Mouse (Mus musculus) CH12.LX (cell line): ENCODE measurements around the gene Gtf2ird2. TPM values are rescaled to one million over a fixed set of nuclear protein-coding genes. Genes with fewer than 3 reads are reported as not detected.
A peak's percentile ranks its signal among the peaks of the same experiment; 100 is the strongest.

ENCODE experiments used
- DNase-seq: peaks from one replicate; pipeline ENCODE4 v3.0.0-alpha.2; 2013; ENCODE audit errors: extremely low read depth
- H3K27ac ChIP-seq: 2 replicates; pipeline ENCODE4 v1.5.1; 2012; ENCODE audit warnings: low read depth, mild to moderate bottlenecking, control low read depth, moderate library complexity; ENCODE audit not compliant: insufficient read depth
- H3K27me3 ChIP-seq: replicated peaks from 2 replicates; pipeline ENCODE3; 2012; ENCODE audit warnings: inconsistent platforms
- H3K36me3 ChIP-seq, 2 experiments: replicated peaks in 1 of 2; 2 replicates each; pipeline versions ENCODE3 to v1.6.1; 2012; ENCODE audit warnings: inconsistent platforms in 1 of 2, low read length in 1 of 2, mild to moderate bottlenecking in 1 of 2, mixed read lengths in 1 of 2, moderate library complexity in 1 of 2; ENCODE audit not compliant: control insufficient read depth in 1 of 2, insufficient read depth in 1 of 2
- H3K4me1 ChIP-seq, 2 experiments: 2 replicates each; pipeline ENCODE4 v1.6.1; 2012; ENCODE audit warnings: inconsistent platforms in 1 of 2, moderate library complexity in 1 of 2; ENCODE audit not compliant: insufficient read depth in 2 of 2, control insufficient read depth in 1 of 2
- H3K4me2 ChIP-seq: 2 replicates; pipeline ENCODE4 v1.6.1; 2012; ENCODE audit warnings: low read depth, mild to moderate bottlenecking, control low read depth; ENCODE audit not compliant: poor library complexity, insufficient read depth, severe bottlenecking
- H3K4me3 ChIP-seq, 3 experiments: fragments of 150-350 bp in 1 of 3; sonication (generic) in 1 of 3; replicated peaks in 1 of 3; 2 replicates each; pipeline versions ENCODE3 to v1.5.1; 2011 to 2012; ENCODE audit warnings: low read depth in 2 of 3, low read length in 2 of 3, mild to moderate bottlenecking in 2 of 3, moderate library complexity in 2 of 3, control low read depth in 1 of 3, improper control_type of control experiment in 1 of 3, inconsistent platforms in 1 of 3, mixed read lengths in 1 of 3; ENCODE audit not compliant: poor library complexity in 1 of 3
- H3K79me2 ChIP-seq: replicated peaks from 2 replicates; pipeline ENCODE4 v1.6.1; 2012; ENCODE audit warnings: mild to moderate bottlenecking, moderate library complexity; ENCODE audit not compliant: control insufficient read depth, poor library complexity, insufficient read depth, severe bottlenecking; ENCODE audit errors: extremely low read depth
- H3K9ac ChIP-seq: 2 replicates; pipeline ENCODE4 v1.6.1; 2012; ENCODE audit warnings: low read depth, mild to moderate bottlenecking, control low read depth, moderate library complexity; ENCODE audit not compliant: insufficient read depth
- H3K9me3 ChIP-seq: replicated peaks from 2 replicates; pipeline ENCODE3; 2012; ENCODE audit warnings: low read length, inconsistent platforms, mixed read lengths
- BHLHE40 ChIP-seq: IDR thresholded peaks from 2 replicates; pipeline ENCODE4 v1.6.1; 2011; ENCODE audit warnings: mild to moderate bottlenecking, low read depth, low read length, improper control_type of control experiment
- CHD1 ChIP-seq: IDR thresholded peaks from 2 replicates; pipeline ENCODE4 v1.6.1; 2012; ENCODE audit warnings: low read depth, low read length, improper control_type of control experiment, inconsistent platforms
- CTCF ChIP-seq, 2 experiments: IDR thresholded peaks in 1 of 2; conservative IDR thresholded peaks in 1 of 2; 2 replicates each; pipeline ENCODE4 v1.5.1; 2011 to 2012; ENCODE audit warnings: low read depth in 2 of 2, low read length in 2 of 2, improper control_type of control experiment in 1 of 2, inconsistent platforms in 1 of 2, mild to moderate bottlenecking in 1 of 2, moderate library complexity in 1 of 2
- E2F4 ChIP-seq: IDR thresholded peaks from 2 replicates; pipeline ENCODE4 v1.6.1; 2011; ENCODE audit warnings: low read depth, low read length, improper control_type of control experiment; ENCODE audit not compliant: insufficient replicate concordance
- ELF1 ChIP-seq: IDR thresholded peaks from 2 replicates; pipeline ENCODE4 v1.6.1; 2014; ENCODE audit warnings: low read depth, mild to moderate bottlenecking, inconsistent platforms, low read length, improper control_type of control experiment
- EP300 ChIP-seq: IDR thresholded peaks from 2 replicates; pipeline ENCODE4 v1.6.1; 2011; ENCODE audit warnings: low read length, improper control_type of control experiment
- GABPA ChIP-seq: IDR thresholded peaks from 2 replicates; pipeline ENCODE4 v1.6.1; 2012; ENCODE audit warnings: low read depth, low read length, improper control_type of control experiment, inconsistent platforms; ENCODE audit not compliant: insufficient replicate concordance
- HCFC1 ChIP-seq: IDR thresholded peaks from 2 replicates; pipeline ENCODE4 v1.6.1; 2012; ENCODE audit warnings: low read depth, mild to moderate bottlenecking, inconsistent platforms, low read length, improper control_type of control experiment
- JUND ChIP-seq: conservative IDR thresholded peaks from 2 replicates; pipeline ENCODE4 v1.6.1; 2011; ENCODE audit warnings: low read depth, low read length, improper control_type of control experiment
- KAT2A ChIP-seq: IDR thresholded peaks from 2 replicates; pipeline ENCODE4 v1.6.1; 2012; ENCODE audit warnings: low read length, improper control_type of control experiment, inconsistent platforms; ENCODE audit not compliant: insufficient replicate concordance
- MAX ChIP-seq: IDR thresholded peaks from 2 replicates; pipeline ENCODE4 v1.6.1; 2011; ENCODE audit warnings: low read length, improper control_type of control experiment
- MXI1 ChIP-seq: IDR thresholded peaks from 2 replicates; pipeline ENCODE4 v1.6.1; 2011; ENCODE audit warnings: mild to moderate bottlenecking, low read depth, low read length, improper control_type of control experiment
- MYC ChIP-seq: IDR thresholded peaks from 2 replicates; pipeline ENCODE4 v1.6.1; 2011; ENCODE audit warnings: low read depth, mild to moderate bottlenecking, improper control_type of control experiment, low read length
- PAX5 ChIP-seq: IDR thresholded peaks from 2 replicates; pipeline ENCODE4 v1.6.1; 2012; ENCODE audit warnings: low read length, inconsistent platforms, mixed read lengths
- POLR2AphosphoS2 ChIP-seq: IDR thresholded peaks from 2 replicates; pipeline ENCODE4 v1.6.1; 2011; ENCODE audit warnings: low read depth, low read length, improper control_type of control experiment
- RAD21 ChIP-seq: IDR thresholded peaks from 2 replicates; pipeline ENCODE4 v1.6.1; 2011; ENCODE audit warnings: low read depth, mild to moderate bottlenecking, low read length, improper control_type of control experiment, moderate library complexity
- RCOR1 ChIP-seq: conservative IDR thresholded peaks from 2 replicates; pipeline ENCODE4 v1.6.1; 2012; ENCODE audit warnings: low read depth, mild to moderate bottlenecking, inconsistent platforms, low read length, improper control_type of control experiment
- SIN3A ChIP-seq: IDR thresholded peaks from 2 replicates; pipeline ENCODE4 v1.6.1; 2012; ENCODE audit warnings: low read length, improper control_type of control experiment, inconsistent platforms
- SMC3 ChIP-seq: IDR thresholded peaks from 2 replicates; pipeline ENCODE4 v1.6.1; 2011; ENCODE audit warnings: low read depth, low read length, improper control_type of control experiment
- TBP ChIP-seq: conservative IDR thresholded peaks from 2 replicates; pipeline ENCODE4 v1.6.1; 2011; ENCODE audit warnings: low read depth, low read length, improper control_type of control experiment
- TCF12 ChIP-seq: IDR thresholded peaks from 2 replicates; pipeline ENCODE4 v1.6.1; 2014; ENCODE audit warnings: low read depth, mild to moderate bottlenecking, inconsistent platforms, low read length, improper control_type of control experiment
- USF1 ChIP-seq: IDR thresholded peaks from 2 replicates; pipeline ENCODE4 v1.6.1; 2014; ENCODE audit warnings: low read depth, mild to moderate bottlenecking, inconsistent platforms, low read length, improper control_type of control experiment
- USF2 ChIP-seq: conservative IDR thresholded peaks from 2 replicates; pipeline ENCODE4 v1.6.1; 2011; ENCODE audit warnings: low read depth, low read length, improper control_type of control experiment
- ZKSCAN1 ChIP-seq: IDR thresholded peaks from 2 replicates; pipeline ENCODE4 v1.6.1; 2012; ENCODE audit warnings: low read depth, inconsistent platforms, low read length, improper control_type of control experiment, borderline replicate concordance
- ZNF384 ChIP-seq: IDR thresholded peaks from 2 replicates; pipeline ENCODE4 v1.6.1; 2012; ENCODE audit warnings: low read depth, low read length, improper control_type of control experiment, inconsistent platforms
- dilution Hi-C: fragments of 300-500 bp; cut with MboI; formaldehyde crosslinking; loops from 2 replicates; pipeline ENCODE4 v1.14.3; 2020; ENCODE audit warnings: low sequenced_read_pairs; ENCODE audit not compliant: extremely low pct_unique_long_range_greater_than_20kb, extremely low pct_ligation_motif_present
- in situ Hi-C: fragments of 300-500 bp; cut with MboI; formaldehyde crosslinking; loops from 3 replicates; pipeline ENCODE4 v1.14.3; 2019; ENCODE audit warnings: low sequenced_read_pairs, low pct_ligation_motif_present, low pct_unique_long_range_greater_than_20kb, mixed read lengths
- polyA plus RNA-seq: library from polyadenylated mRNA; unstranded; fragments of >175 nt; gene quantifications from 2 replicates; pipeline ENCODE4 v1.2.1, GENCODE M21; 2012; ENCODE audit warnings: low read depth; ENCODE audit not compliant: insufficient read length
- total RNA-seq, 2 experiments: library from RNA; depleted of rRNA; stranded (reverse); fragments of 300-350 nt in 1 of 2; fragments of >200 nt in 1 of 2; gene quantifications; 2 replicates each; pipeline ENCODE4 v1.2.3; 2012 to 2014

The Gtf2ird2 gene
- total and polyA plus RNA-seq, 3 experiments: 1.9 to 9.7 (median 4.7) TPM

- Histone ChIP-seq H3K4me2 (no peak overlapping the region), H3K27me3 (no peaks in the 10 kb centered on the region), H3K9ac (no peak overlapping the region), H3K36me3 (peaks cover 64 to 89% of the 10 kb centered on the region in 2 experiments), H3K27ac (no peak overlapping the region), H3K79me2 (no peaks in the 10 kb centered on the region), H3K9me3 (no peaks in the 10 kb centered on the region), H3K4me3 (no peak overlapping the region), H3K4me1 (peaks cover 4 to 8% of the 10 kb centered on the region in 2 experiments; a peak in 2 of 4 replicates)
- in situ Hi-C loops: no loop called here
- dilution Hi-C loops: no loop called here
- DNase-seq: no peak
- TF ChIP-seq PAX5 (no peak), MYC (peak; percentile 66; the same call in 1 of the 2 replicates), SMC3 (peak; percentile 70), CTCF (conservative IDR thresholded peaks at IDR 0.05 in 1 of 2, IDR thresholded peaks at IDR 0.05 in 1 of 2; ENCODE audit: low read depth in 2 of 2, low read length in 2 of 2) (peak; percentile 26 to 76; a peak in 3 of 4 replicates), JUND (no peak), TBP (no peak), POLR2AphosphoS2 (no peak), ELF1 (no peak), SIN3A (no peak), RCOR1 (no peak), GABPA (no peak), USF1 (no peak), RAD21 (peak; percentile 41), TCF12 (no peak), MAX (0 out of 2 replicates have a peak, but pooled peaks have one; percentile 38), BHLHE40 (no peak), MXI1 (no peak), KAT2A (no peak), HCFC1 (no peak)
Observed at GRCm38 (mm10) chr5:134253806-134254205, 70.0 kb downstream of the Gtf2ird2 start.

GRCm38 (mm10) chr5:134255294-134255693 lies 71.5 kb downstream of the Gtf2ird2 start:
- H3K79me2 ChIP-seq: no peaks in the 10 kb centered on the region
- H3K4me2 ChIP-seq: no peak overlapping the region
- no peak for TF ChIP-seq ZKSCAN1
- TF ChIP-seq USF1: no peak
- TF ChIP-seq ZNF384: no peak
- TF ChIP-seq GABPA: no peak
- TF ChIP-seq E2F4: no peak
- no peak for TF ChIP-seq RAD21
- TF ChIP-seq TBP: no peak
- no peak for TF ChIP-seq JUND
- no peak for TF ChIP-seq CHD1
- no peak for TF ChIP-seq USF2
- TF ChIP-seq EP300: no peak
- TF ChIP-seq POLR2AphosphoS2: no peak
- H3K9me3 ChIP-seq: no peaks in the 10 kb centered on the region
- in situ Hi-C loops (no loop called here), dilution Hi-C loops (no loop called here)
- DNase-seq: no peak
- no peak overlapping the region for H3K9ac ChIP-seq
- peaks cover 4 to 10% of the 10 kb centered on the region in 2 experiments; a peak in 2 of 4 replicates for H3K4me1 ChIP-seq
- H3K4me3 ChIP-seq: no peak overlapping the region
- H3K36me3 ChIP-seq: peaks cover 66 to 90% of the 10 kb centered on the region in 2 experiments
- H3K27ac ChIP-seq: no peak overlapping the region
- H3K27me3 ChIP-seq: no peaks in the 10 kb centered on the region
